Mouse (Mus musculus): ENCODE measurements at regions not wholly inside any gene's neighbourhood (a gene's known extent, or its start where the extent isn't known, plus 50 kb on each side); places are given as distances from the start of the nearest gene placed in this dataset.

GRCm38 (mm10) chr3:83708973-83709372 is 57.1 kb upstream of the Sfrp2 start:
- WGBS: 77% methylated on average over 4 of the region's 4 CpGs
- DNase-seq (ENCODE audit: low spot score): no peak
- Histone ChIP-seq H3K4me3 (no peak overlapping the region), H3K36me3 (replicated peaks) (no peaks in the 10 kb centered on the region), H3K27ac (replicated peaks) (no peak overlapping the region), H3K4me1 (peaks cover 29% of the 10 kb centered on the region), H3K9me3 (no peaks in the 10 kb centered on the region), H3K27me3 (replicated peaks; ENCODE audit: low read depth, poor library complexity, severe bottlenecking) (no peaks in the 10 kb centered on the region)

- 79% methylated on average over 1 of the region's 1 CpGs for WGBS
- no peak for DNase-seq (ENCODE audit: low spot score)
- Histone ChIP-seq H3K36me3 (replicated peaks) (no peaks in the 10 kb centered on the region), H3K4me3 (no peak overlapping the region), H3K9me3 (no peaks in the 10 kb centered on the region), H3K27me3 (replicated peaks; ENCODE audit: low read depth, poor library complexity, severe bottlenecking) (no peaks in the 10 kb centered on the region), H3K4me1 (peaks cover 29% of the 10 kb centered on the region), H3K27ac (replicated peaks) (no peak overlapping the region)
Measured at GRCm38 (mm10) chr3:83709531-83709930, 56.6 kb upstream of the Sfrp2 start.

DNA sequence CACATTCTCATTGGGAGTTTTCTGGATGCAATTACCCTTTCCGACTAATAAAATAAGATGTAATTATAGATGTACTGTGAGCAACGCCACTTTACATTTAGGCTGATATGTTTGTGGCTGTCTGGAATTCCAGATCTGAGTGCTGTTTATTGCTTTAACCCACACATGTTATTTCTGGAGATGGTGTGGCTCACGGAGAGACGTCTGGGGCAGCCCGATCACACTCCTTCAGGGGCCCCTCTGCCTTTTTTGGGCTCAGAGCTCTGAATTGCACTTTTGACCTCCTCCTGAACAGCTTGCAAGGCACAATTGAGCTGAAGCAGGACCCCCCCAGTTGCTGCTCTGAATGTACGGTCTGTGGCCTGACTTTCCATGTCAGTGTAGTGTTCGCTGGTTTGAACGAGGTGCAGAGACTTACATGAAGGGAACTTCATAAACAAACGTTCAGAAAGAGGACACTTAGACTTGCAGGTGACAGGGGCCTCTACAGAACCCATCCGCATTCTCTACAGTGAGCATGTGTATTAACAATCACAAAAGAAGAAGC is 55.1 kb upstream of the Sfrp2 start:
- DNase-seq (ENCODE audit: low spot score): peak; percentile 67
- Histone ChIP-seq H3K9me3 (no peaks in the 10 kb centered on the region), H3K27ac (replicated peaks) (peak overlapping the region; percentile 74), H3K36me3 (replicated peaks) (no peaks in the 10 kb centered on the region), H3K27me3 (replicated peaks; ENCODE audit: low read depth, poor library complexity, severe bottlenecking) (no peaks in the 10 kb centered on the region), H3K4me1 (peaks cover 33% of the 10 kb centered on the region), H3K4me3 (no peak overlapping the region)
- WGBS: 44% methylated on average over 10 of the region's 10 CpGs

DNA sequence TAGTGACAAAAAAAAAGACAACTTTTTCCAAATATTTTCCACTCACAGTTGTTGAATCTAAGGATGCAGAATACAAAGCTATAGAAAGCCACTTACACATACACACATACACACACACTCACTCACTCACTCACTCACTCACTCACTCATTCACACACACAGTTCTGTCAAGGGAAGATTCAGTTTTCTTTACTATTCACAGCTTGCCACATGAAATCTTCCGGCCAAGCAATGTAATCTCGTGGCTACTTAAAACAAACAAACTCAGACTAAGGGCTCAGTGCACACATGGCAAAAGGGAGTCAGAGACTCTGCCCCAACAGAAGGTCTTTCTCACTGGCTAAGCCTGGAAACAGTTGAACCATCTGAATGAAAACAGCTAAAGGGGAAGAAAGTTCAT is 53.8 kb upstream of the Sfrp2 start:
- peaks cover 40% of the 10 kb centered on the region for H3K4me1 ChIP-seq
- WGBS: 60% methylated on average over 2 of the region's 2 CpGs
- no peak for DNase-seq (ENCODE audit: low spot score)
- no peak overlapping the region for H3K4me3 ChIP-seq
- peak overlapping the region; percentile 30; the same call in 1 of the 2 replicates for H3K27ac ChIP-seq (replicated peaks)
- H3K27me3 ChIP-seq (replicated peaks; ENCODE audit: low read depth, poor library complexity, severe bottlenecking): no peaks in the 10 kb centered on the region
- no peaks in the 10 kb centered on the region for H3K9me3 ChIP-seq
- H3K36me3 ChIP-seq (replicated peaks): no peaks in the 10 kb centered on the region

DNA sequence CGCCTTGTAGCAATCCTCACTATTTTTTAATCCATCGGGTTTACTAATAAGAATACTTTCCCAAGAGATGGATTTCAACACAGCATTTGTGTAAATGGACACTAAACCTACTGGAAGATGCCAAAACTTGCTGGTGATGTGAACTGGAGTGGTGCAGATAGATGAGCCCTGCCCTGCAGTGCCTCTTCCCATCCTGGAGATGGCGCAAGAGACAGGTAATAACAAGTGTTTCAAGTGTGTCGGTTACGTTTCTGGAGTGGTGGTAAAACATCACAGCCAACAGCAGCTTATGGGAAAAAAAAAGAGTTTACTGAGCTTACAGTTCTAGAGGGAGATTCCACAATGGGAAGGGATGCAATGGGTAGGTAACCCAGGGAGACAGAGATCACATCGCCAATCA is 51.5 kb upstream of the Sfrp2 start:
- no peaks in the 10 kb centered on the region for H3K36me3 ChIP-seq (replicated peaks)
- no peak overlapping the region for H3K27ac ChIP-seq (replicated peaks)
- WGBS: 58% methylated on average over 6 of the region's 6 CpGs
- H3K4me3 ChIP-seq: no peak overlapping the region
- DNase-seq (ENCODE audit: low spot score): no peak
- peaks cover 48% of the 10 kb centered on the region for H3K4me1 ChIP-seq
- no peaks in the 10 kb centered on the region for H3K27me3 ChIP-seq (replicated peaks; ENCODE audit: low read depth, poor library complexity, severe bottlenecking)
- no peaks in the 10 kb centered on the region for H3K9me3 ChIP-seq
